Mouse (Mus musculus) hindbrain, embryonic 16.5 days (tissue): ENCODE results near the gene Coro1b. TPM values are rescaled to one million over a fixed set of nuclear protein-coding genes. Genes with fewer than 3 reads are reported as not detected.

Source experiments
- ATAC-seq: fragments of 200-750 bp; cut with Nextera tagmentation; 2 replicates; pipeline ENCODE4 v1.8.0; 2017; ENCODE audit warnings: moderate TSS enrichment, moderate library complexity
- H3K27ac ChIP-seq: fragments of 300-500 bp; sonication (generic); 2 replicates; pipeline ENCODE4 v1.5.1; 2014; ENCODE audit warnings: low read depth, mild to moderate bottlenecking, control low read depth, low read length, moderate library complexity
- H3K27me3 ChIP-seq: fragments of 300-500 bp; sonication (generic); replicated peaks from 2 replicates; pipeline ENCODE4 v1.6.1; 2014; ENCODE audit warnings: low read length; ENCODE audit not compliant: control insufficient read depth, insufficient read depth
- H3K36me3 ChIP-seq: fragments of 300-500 bp; sonication (generic); 2 replicates; pipeline ENCODE4 v1.6.1; 2014; ENCODE audit warnings: mild to moderate bottlenecking, low read length, moderate library complexity, mixed read lengths; ENCODE audit not compliant: control insufficient read depth, insufficient read depth
- H3K4me1 ChIP-seq: fragments of 300-500 bp; sonication (generic); 2 replicates; pipeline ENCODE4 v1.6.1; 2014; ENCODE audit warnings: low read depth, low read length; ENCODE audit not compliant: control insufficient read depth, insufficient read depth
- H3K4me2 ChIP-seq: fragments of 300-500 bp; sonication (generic); 2 replicates; pipeline ENCODE4 v1.6.1; 2014; ENCODE audit warnings: mild to moderate bottlenecking, low read length, control low read depth, moderate library complexity
- H3K4me3 ChIP-seq: fragments of 300-500 bp; sonication (generic); 2 replicates; pipeline ENCODE4 v1.5.1; 2014; ENCODE audit warnings: mild to moderate bottlenecking, low read length, control low read depth, moderate library complexity
- H3K9ac ChIP-seq: fragments of 300-500 bp; sonication (generic); 2 replicates; pipeline ENCODE4 v1.6.1; 2014; ENCODE audit warnings: low read depth, mild to moderate bottlenecking, control low read depth, low read length, moderate library complexity
- H3K9me3 ChIP-seq: fragments of 300-500 bp; sonication (generic); 2 replicates; pipeline ENCODE4 v1.6.1; 2014; ENCODE audit warnings: mild to moderate bottlenecking, low read length, moderate library complexity; ENCODE audit not compliant: control insufficient read depth
- WGBS: fragments of 180-500 bp; shearing (Covaris S2); extraction: QIAGEN DNeasy Blood & Tissue Kit; methylation state at CpG from one replicate; pipeline ENCODE4 v1.1.7; 2014; 5-methylcytosine and 5-hydroxymethylcytosine counted together
- polyA plus RNA-seq: library from polyadenylated mRNA; unstranded; fragments of >200 nt; fragmentation: Nextera tagmentation; extraction: Ambion mirVana; gene quantifications from 2 replicates; pipeline ENCODE4 v1.2.1, GENCODE M21; 2015

Coro1b gene
- polyA plus RNA-seq, 1 experiment from 2014 or later, result 122 TPM

GRCm38 (mm10) chr19:4187303-4187702, 38.9 kb downstream of the Coro1b start:
- no peak overlapping the region for H3K9ac ChIP-seq
- H3K27ac ChIP-seq, result no peak overlapping the region
- 72% methylated on average over 3 of the region's 3 CpGs for WGBS
- no peaks in the 10 kb centered on the region for H3K9me3 ChIP-seq
- no peaks in the 10 kb centered on the region; the same call in 1 of the 2 replicates for H3K4me1 ChIP-seq
- H3K4me2 ChIP-seq, result no peak overlapping the region
- no peaks in the 10 kb centered on the region for H3K36me3 ChIP-seq
- H3K27me3 ChIP-seq, result no peaks in the 10 kb centered on the region
- H3K4me3 ChIP-seq, result no peak overlapping the region
- no peak for ATAC-seq

DNA sequence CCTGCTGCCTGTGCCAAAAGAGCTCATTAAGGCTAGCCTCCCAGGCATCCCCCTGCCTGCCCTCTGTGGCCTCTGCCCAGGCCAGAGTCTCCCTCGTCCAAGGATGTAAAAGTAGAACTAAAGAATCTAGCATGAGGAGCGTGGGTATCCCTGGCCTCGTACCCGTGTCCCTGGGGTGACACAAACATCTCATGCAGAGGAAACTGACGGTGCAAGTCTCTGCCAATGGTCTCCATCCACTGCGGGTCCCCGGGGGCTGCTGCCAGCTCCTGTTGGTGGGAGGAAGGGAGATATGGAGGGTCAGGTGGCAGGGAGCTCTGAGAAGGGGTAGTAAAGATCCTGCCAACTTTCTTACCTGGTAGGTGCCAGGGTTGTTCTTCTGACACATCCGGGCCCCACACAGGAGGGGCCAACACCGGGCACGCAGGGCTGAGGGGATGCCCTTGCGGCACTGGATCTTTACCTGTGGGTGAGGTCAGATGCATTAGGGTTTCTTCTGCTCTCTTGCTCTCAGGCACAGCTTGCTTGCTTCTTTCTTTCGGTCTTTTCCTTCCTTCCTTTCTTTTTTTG, 40.7 kb downstream of the Coro1b start:
- 87% methylated on average over 11 of the region's 12 CpGs for WGBS
- Histone ChIP-seq H3K4me3 (no peak overlapping the region), H3K4me1 (peaks cover 14% of the 10 kb centered on the region), H3K9ac (no peak overlapping the region), H3K4me2 (no peak overlapping the region), H3K27ac (no peak overlapping the region), H3K9me3 (no peaks in the 10 kb centered on the region), H3K27me3 (no peaks in the 10 kb centered on the region), H3K36me3 (peaks cover 1% of the 10 kb centered on the region)
- ATAC-seq, result no peak

GRCm38 (mm10) chr19:4190831-4191334, 42.5 kb downstream of the Coro1b start, which contains the start of gene Tbc1d10c:
Gene Tbc1d10c, minus strand, starts transcription at chr19:4191284.
- H3K27me3 ChIP-seq, result no peaks in the 10 kb centered on the region
- H3K4me1 ChIP-seq, result peaks cover 27% of the 10 kb centered on the region
- WGBS, result 68% methylated on average over 4 of the region's 4 CpGs
- peak within 1 kb of the TSS; percentile 98 for H3K4me2 ChIP-seq
- H3K9ac ChIP-seq, result peak within 1 kb of the TSS; percentile 99
- peak within 1 kb of the TSS; percentile 97 for H3K4me3 ChIP-seq
- H3K36me3 ChIP-seq, result peaks cover 19% of the 10 kb centered on the region
- peak within 1 kb of the TSS; percentile 96 for H3K27ac ChIP-seq
- ATAC-seq, result no peak
- H3K9me3 ChIP-seq, result no peaks in the 10 kb centered on the region

DNA sequence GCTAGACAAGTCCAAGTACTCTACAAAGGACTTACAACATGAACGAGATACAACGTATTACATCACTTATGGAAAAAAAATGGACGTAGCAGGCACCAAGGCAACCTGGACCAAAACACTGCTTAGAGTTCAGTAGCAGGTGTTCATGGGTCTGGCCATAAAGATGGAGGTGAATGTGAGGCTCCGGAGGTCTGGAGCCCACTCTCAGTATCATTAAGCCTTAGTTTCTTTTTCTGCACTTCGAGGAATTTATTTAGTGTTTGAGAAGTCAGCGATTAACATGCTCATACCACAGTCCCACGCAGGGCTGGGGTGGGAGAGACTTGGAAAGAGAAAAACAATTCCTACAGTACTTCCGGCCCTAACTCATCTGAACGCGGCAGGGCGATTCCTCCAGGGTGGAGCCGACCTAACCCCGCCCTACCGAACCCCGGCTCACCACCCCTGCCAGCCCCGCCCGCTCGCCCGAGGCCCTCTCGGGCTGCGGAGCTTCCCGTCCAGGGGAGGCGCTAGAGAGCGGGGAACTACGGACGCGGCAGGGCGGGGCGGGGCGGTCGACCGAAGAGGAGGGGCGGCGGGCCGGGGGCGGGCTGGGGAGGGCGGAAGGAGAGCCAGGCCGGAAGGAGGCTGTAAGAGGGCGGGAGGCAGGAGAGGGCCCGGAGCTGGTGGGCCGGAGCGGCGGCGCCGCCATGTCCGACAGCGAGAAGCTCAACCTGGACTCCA, 43.3 kb downstream of the Coro1b start, which contains the start of gene Ppp1ca:
Gene Ppp1ca (plus strand): TSS at position 538 of the 723 bp plus-strand sequence.
- Histone ChIP-seq H3K27ac (peak within 1 kb of the TSS; percentile 96), H3K27me3 (no peaks in the 10 kb centered on the region), H3K9ac (peak within 1 kb of the TSS; percentile 99), H3K9me3 (no peaks in the 10 kb centered on the region), H3K4me2 (peak within 1 kb of the TSS; percentile 98), H3K4me1 (peaks cover 33% of the 10 kb centered on the region), H3K4me3 (peak within 1 kb of the TSS; percentile 97), H3K36me3 (peaks cover 26% of the 10 kb centered on the region)
- 6% methylated on average over 42 of the region's 47 CpGs for WGBS
- peak; percentile 93 for ATAC-seq

GRCm38 (mm10) chr19:4192251-4192985, 44.0 kb downstream of the Coro1b start:
- H3K4me3 ChIP-seq, result peak overlapping the region; percentile 97
- H3K9ac ChIP-seq, result peak overlapping the region; percentile 99
- peak overlapping the region; percentile 98 for H3K4me2 ChIP-seq
- 1% methylated on average over 39 of the region's 52 CpGs for WGBS
- peaks cover 32% of the 10 kb centered on the region for H3K36me3 ChIP-seq
- peaks cover 34% of the 10 kb centered on the region for H3K4me1 ChIP-seq
- no peaks in the 10 kb centered on the region for H3K9me3 ChIP-seq
- peak overlapping the region; percentile 96 for H3K27ac ChIP-seq
- peak; percentile 73; the same call in 1 of the 2 replicates for ATAC-seq
- no peaks in the 10 kb centered on the region for H3K27me3 ChIP-seq

DNA sequence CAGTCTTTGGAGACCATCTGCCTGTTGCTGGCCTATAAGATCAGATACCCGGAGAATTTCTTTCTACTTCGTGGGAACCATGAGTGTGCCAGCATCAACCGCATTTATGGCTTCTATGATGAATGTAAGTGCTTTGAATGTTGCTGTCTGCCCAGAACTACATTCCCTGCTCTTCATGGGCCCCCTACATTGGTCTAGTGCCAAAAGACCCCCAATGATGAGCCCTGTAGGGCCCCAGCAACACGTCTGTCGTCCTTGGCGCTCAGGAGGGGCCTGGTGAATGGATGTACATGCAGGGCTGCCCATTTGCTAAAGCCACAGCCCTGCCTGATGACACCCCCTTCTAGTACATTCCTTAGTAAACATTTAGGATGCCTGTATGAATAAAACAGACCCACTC, 44.7 kb downstream of the Coro1b start:
- no peak overlapping the region; the same call in 1 of the 2 replicates for H3K27ac ChIP-seq
- peaks cover 32% of the 10 kb centered on the region for H3K36me3 ChIP-seq
- H3K27me3 ChIP-seq, result no peaks in the 10 kb centered on the region
- no peak for ATAC-seq
- H3K4me1 ChIP-seq, result peaks cover 34% of the 10 kb centered on the region
- H3K9ac ChIP-seq, result peak overlapping the region; percentile 99
- WGBS, result 57% methylated on average over 6 of the region's 6 CpGs
- peak overlapping the region; percentile 97 for H3K4me3 ChIP-seq
- H3K4me2 ChIP-seq, result peak overlapping the region; percentile 98
- H3K9me3 ChIP-seq, result no peaks in the 10 kb centered on the region

- 90% methylated on average over 8 of the region's 8 CpGs for WGBS
- no peak overlapping the region for H3K4me3 ChIP-seq
- H3K36me3 ChIP-seq, result peaks cover 32% of the 10 kb centered on the region
- no peak overlapping the region for H3K4me2 ChIP-seq
- H3K9ac ChIP-seq, result no peak overlapping the region
- H3K4me1 ChIP-seq, result peaks cover 34% of the 10 kb centered on the region
- ATAC-seq, result no peak
- H3K9me3 ChIP-seq, result no peaks in the 10 kb centered on the region
- no peaks in the 10 kb centered on the region for H3K27me3 ChIP-seq
- H3K27ac ChIP-seq, result no peak overlapping the region
Observed at GRCm38 (mm10) chr19:4194021-4194724, 45.8 kb downstream of the Coro1b start.

GRCm38 (mm10) chr19:4194776-4195650, 46.6 kb downstream of the Coro1b start:
- H3K36me3 ChIP-seq, result peaks cover 32% of the 10 kb centered on the region
- H3K27ac ChIP-seq, result no peak overlapping the region
- 56% methylated on average over 12 of the region's 12 CpGs for WGBS
- no peak overlapping the region for H3K9ac ChIP-seq
- peaks cover 35% of the 10 kb centered on the region for H3K4me1 ChIP-seq
- H3K4me3 ChIP-seq, result no peak overlapping the region
- H3K9me3 ChIP-seq, result no peaks in the 10 kb centered on the region
- ATAC-seq, result no peak
- no peaks in the 10 kb centered on the region for H3K27me3 ChIP-seq
- H3K4me2 ChIP-seq, result no peak overlapping the region
